Mouse (Mus musculus) heart, adult 11 months (tissue): Measurements from ENCODE around the gene Dnmt3c.
A peak's percentile ranks its signal among the peaks of the same experiment; 100 is the strongest.
"Not testable (repeated sequence)": the region's sequence is repeated elsewhere in the genome, so short reads cannot be mapped to it uniquely, and the experiment has no call there.

Experiments used
- DNase-seq: peaks from one replicate; pipeline ENCODE4 v3.0.0; 2022

The Dnmt3c gene

DNA sequence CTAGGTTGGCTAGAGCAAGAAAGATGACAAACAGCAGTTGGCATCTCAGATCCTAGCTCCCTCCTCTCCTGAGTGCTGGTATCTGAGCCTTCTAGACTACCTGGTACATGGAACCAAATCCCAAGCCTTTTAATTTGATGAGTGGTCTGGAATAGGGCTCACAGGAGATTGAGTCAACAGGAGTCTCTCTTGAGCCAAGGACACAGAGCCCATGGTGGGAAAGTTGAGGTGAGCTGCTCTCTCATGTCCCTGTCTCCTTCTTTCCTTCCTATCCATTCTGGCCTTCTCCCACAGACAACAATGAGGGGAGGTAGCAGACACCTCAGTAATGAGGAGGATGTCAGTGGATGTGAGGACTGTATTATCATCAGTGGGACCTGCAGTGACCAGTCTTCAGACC, at the start of gene Dnmt3c:
Gene Dnmt3c, plus strand, starts transcription at position 301 of the 400 bp plus-strand sequence.
- no peak for DNase-seq

DNA sequence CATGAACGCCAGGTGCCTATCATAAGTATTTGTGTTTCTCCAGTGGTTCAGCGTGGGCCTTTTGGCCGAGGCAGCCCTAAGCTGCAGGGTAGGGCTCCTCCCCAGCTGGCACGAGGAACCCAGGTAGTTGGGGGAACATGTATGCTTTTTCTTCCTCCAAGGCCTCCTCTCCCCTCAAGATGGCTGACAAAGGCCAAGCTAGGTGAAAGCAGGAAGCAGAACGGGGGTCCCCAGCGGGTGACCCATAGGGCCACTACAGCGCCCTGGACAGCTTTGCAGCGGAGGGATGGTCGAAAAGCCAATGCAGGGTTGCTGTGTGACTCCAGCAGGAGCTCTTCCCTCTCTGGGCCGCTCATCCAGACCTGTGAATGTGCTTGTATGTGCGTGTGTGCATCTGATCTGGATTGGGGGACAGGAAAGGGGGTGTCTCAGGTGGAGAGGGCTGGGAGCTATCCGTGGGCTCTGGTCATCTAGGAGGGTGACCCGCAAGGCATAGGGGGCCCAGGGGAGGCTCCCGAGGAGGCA, 47.6 kb upstream of the Dnmt3c start:
- DNase-seq, result peak; percentile 93

- DNase-seq, result peak; percentile 97
Measured at GRCm38 (mm10) chr2:153649298-153650013, 47.0 kb upstream of the Dnmt3c start, which contains the start of gene Dnmt3b. Gene Dnmt3b, plus strand, starts transcription at chr2:153649450.

DNA sequence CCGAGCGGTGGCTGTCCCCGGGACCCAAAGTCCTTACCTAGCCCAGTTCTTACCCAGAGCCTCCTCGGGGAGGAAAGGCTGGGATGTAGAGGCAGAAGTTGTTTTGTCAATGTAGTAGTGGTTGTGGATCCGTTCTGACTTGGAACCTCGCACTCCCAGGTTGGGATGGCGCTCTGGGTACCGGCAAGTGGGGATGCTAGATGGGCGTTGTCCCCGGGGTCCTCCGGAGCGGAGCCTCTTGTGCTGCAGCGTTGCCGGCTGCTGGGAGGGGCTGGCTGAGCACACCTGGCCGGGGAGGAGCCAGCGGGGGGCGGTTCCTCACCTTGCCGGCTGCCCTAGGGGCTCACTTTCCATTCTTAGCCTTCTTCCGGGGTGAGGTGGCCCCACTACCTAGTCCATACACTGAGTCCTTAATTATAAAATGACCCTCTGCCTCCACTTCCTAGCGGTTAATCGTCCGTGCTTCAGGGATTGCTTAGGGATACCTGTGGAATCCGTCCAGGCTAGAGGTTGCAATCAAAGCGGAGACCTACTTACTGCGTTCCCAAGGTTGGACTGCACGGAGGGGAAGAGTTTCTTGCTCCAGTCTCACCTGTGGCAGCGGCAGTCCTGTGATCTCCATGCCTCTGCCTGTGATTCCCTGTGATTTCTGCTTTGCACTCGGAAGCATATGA, 46.3 kb upstream of the Dnmt3c start:
- DNase-seq, result peak; percentile 92

GRCm38 (mm10) chr2:153651681-153652080, 44.8 kb upstream of the Dnmt3c start:
- no peak for DNase-seq

GRCm38 (mm10) chr2:153657659-153658058, 38.8 kb upstream of the Dnmt3c start:
- DNase-seq, result not testable (repeated sequence)

- DNase-seq, result no peak
Measured at GRCm38 (mm10) chr2:153660616-153661015, 35.8 kb upstream of the Dnmt3c start.

GRCm38 (mm10) chr2:153665401-153665800, 31.1 kb upstream of the Dnmt3c start:
- no peak for DNase-seq

- DNase-seq, result no peak
Measured at GRCm38 (mm10) chr2:153668754-153669376, 27.6 kb upstream of the Dnmt3c start.

DNA sequence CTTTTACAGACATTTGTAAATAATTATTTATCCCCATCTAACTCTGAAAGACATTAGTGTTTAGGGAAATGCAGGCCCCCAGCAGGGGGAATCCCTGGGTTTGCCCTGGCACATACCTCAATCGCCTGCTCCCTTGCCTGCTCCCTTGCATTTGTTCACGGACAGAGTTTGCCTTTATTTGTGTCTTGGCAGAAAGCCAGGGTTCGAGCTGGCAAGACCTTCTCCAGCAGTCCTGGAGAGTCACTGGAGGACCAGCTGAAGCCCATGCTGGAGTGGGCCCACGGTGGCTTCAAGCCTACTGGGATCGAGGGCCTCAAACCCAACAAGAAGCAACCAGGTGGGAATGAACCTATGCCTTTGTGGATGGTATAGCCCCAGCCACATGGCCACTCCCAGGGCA, 26.3 kb upstream of the Dnmt3c start:
- no peak for DNase-seq

GRCm38 (mm10) chr2:153672619-153673018, 23.8 kb upstream of the Dnmt3c start:
- DNase-seq, result no peak

DNA sequence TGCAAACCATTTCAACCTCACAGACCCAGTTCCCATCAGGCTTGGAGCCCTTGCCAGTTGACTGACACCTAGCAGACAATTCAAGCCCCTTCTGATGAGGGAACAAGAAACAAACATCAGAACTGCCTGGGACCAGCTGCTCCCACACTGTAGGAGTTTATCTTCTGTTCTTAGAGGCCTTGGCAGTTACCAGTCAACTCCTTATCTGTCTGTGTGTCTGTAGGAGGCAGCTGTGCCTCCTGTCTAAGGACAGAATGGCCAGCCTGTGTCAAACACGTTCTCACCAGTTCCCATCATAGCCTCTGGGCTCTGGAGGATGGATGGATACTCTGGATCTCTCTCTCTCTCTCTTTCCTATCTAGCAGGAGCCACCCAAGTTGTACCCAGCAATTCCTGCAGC, 21.1 kb upstream of the Dnmt3c start:
- not testable (repeated sequence) for DNase-seq

- DNase-seq, result no peak
Measured at GRCm38 (mm10) chr2:153676944-153677343, 19.5 kb upstream of the Dnmt3c start.

DNA sequence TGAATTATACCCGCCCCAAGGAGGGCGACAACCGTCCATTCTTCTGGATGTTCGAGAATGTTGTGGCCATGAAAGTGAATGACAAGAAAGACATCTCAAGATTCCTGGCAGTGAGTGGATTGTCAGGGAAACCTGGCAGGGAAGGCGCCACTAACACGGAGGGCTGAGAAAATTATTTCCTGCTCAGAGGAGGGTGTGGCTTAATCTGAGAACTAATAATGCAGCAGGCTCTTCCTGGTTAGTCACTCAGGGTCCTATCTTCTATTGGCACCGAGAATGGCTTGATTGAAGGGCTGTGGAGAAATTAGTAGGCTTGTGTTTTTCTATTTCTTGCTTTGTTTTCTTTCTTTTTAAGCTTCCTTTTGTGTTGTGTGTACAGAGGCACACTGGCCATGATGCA, 18.9 kb upstream of the Dnmt3c start:
- no peak for DNase-seq

GRCm38 (mm10) chr2:153679959-153680358, 16.5 kb upstream of the Dnmt3c start:
- DNase-seq, result no peak

DNA sequence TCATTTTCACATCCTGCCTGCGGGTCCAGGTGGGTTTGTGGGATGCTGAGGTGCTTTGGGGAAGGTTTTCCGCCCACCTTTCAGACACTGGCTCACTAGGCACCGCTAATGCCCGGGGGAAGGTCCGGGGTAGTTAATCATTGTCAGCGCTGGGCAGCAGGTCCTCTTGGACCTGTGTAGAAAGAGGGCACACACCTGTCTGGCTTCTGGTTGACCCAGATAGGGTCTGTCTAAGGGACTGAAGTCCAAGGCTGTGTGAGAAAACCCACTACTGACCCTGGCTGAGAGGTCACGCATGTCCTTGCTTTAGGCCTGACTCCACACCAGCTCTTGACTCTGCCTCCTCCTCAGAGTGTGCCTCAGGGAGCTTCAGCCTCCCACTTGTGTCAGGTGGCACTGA, 3.0 kb upstream of the Dnmt3c start:
- DNase-seq, result not testable (repeated sequence)

GRCm38 (mm10) chr2:153694462-153695085, 1.9 kb upstream of the Dnmt3c start:
- DNase-seq, result no peak

GRCm38 (mm10) chr2:153703389-153703788, 6.9 kb downstream of the Dnmt3c start:
- DNase-seq, result no peak

GRCm38 (mm10) chr2:153710701-153711330, 14.4 kb downstream of the Dnmt3c start:
- no peak for DNase-seq

DNA sequence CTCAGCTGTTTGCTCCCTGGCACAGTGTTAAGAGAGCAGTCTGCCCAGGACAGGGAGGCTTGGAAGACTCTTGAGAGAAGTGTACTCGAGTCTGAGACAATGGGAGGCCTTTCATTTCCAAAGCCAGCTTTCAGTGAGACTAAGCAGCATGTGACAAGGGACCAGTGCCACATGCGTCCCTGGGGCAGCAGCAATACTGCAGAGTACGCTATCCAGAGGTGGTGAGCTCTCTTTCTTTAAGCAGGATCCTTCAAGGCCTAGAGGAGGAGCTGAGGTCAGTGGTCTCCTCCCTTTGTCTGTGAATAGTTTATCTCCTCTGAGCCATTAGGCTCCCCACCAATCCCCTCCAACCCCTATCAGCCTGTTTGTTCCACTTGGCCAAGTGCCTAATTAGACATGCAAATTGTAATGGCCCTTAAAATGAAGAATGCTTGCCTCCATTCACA, 16.2 kb downstream of the Dnmt3c start:
- no peak for DNase-seq

- peak; percentile 90 for DNase-seq
Measured at GRCm38 (mm10) chr2:153713227-153713626, 16.8 kb downstream of the Dnmt3c start.

DNA sequence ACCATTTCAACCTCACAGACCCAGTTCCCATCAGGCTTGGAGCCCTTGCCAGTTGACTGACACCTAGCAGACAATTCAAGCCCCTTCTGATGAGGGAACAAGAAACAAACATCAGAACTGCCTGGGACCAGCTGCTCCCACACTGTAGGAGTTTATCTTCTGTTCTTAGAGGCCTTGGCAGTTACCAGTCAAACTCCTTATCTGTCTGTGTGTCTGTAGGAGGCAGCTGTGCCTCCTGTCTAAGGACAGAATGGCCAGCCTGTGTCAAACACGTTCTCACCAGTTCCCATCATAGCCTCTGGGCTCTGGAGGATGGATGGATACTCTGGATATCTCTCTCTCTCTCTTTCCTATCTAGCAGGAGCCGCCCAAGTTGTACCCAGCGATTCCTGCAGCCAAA, 21.4 kb downstream of the Dnmt3c start:
- DNase-seq, result not testable (repeated sequence)

DNA sequence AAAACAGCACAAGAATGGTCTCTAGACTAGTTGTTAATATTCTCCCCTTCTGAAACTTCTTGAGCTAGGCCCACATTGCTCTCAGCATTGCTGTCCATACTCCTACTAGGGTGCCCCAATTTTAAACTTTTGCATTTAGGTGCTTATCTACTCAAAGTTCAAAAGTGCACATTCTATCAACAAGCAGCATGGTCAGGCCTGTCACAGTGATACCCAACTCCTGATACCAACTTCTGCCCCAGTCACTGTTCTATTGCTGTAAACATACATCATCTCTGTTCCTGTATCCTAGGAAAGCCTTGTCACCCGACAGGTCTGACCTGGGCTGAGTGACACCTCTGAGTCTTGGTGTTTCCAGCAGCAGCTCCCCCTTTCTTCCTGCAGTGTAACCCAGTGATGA, 26.6 kb downstream of the Dnmt3c start:
- no peak for DNase-seq
